Comparison of ENCODE assay signal across 8 mouse cellular contexts in genomic region chr15:79690426-79691022, GRCm38 (mm10). TPM values are rescaled to one million over a fixed set of nuclear protein-coding genes. Genes with fewer than 3 reads are reported as not detected.
A peak's percentile ranks its signal among the peaks of the same experiment; 100 is the strongest.
DNase-seq lines count a peak whose midpoint lies in the region; ATAC-seq and TF ChIP-seq lines count a peak whose summit lies in the region.

Gene Gtpbp1, plus strand, starts transcription at chr15:79690845.

- peak; percentile 97 for ATAC-seq in embryonic facial prominence, embryonic 14.5 days (ENCODE audit: low read depth)
- ATAC-seq in limb, embryonic 13.5 days (ENCODE audit: low FRiP score, low read depth), result peak; percentile 97
- peak; percentile 98 for ATAC-seq in midbrain, embryonic 16.5 days

- peaks cover 13% of the 10 kb centered on the region; the same call in 1 of the 2 replicates for H3K36me3 ChIP-seq in embryonic facial prominence, embryonic 14.5 days (ENCODE audit: control insufficient read depth, insufficient read depth, low read length)
- no peaks in the 10 kb centered on the region; the same call in 1 of the 2 replicates for H3K36me3 ChIP-seq in heart, adult 2 months (ENCODE audit: control insufficient read depth, insufficient read depth, low read length)
- H3K36me3 ChIP-seq in limb, embryonic 13.5 days, result peaks cover 12% of the 10 kb centered on the region
- no peaks in the 10 kb centered on the region for H3K36me3 ChIP-seq in midbrain, embryonic 16.5 days (ENCODE audit: control insufficient read depth, insufficient read depth, low read length)

- 0% methylated on average over 33 of the region's 45 CpGs for WGBS in embryonic facial prominence, embryonic 14.5 days
- under 1% methylated on average over 45 of the region's 45 CpGs for WGBS in heart, adult 2 months
- 0% methylated on average over 44 of the region's 45 CpGs for WGBS in limb, embryonic 13.5 days
- under 1% methylated on average over 44 of the region's 45 CpGs for WGBS in midbrain, embryonic 16.5 days

- H3K27ac ChIP-seq in embryonic facial prominence, embryonic 14.5 days (replicated peaks; ENCODE audit: low read depth, low read length), result peak within 1 kb of the TSS; percentile 80
- peak within 1 kb of the TSS; percentile 87 for H3K27ac ChIP-seq in heart, adult 2 months
- H3K27ac ChIP-seq in limb, embryonic 13.5 days, result peak within 1 kb of the TSS; percentile 69; the same call in 1 of the 2 replicates
- H3K27ac ChIP-seq in midbrain, embryonic 16.5 days (ENCODE audit: low read length), result peak within 1 kb of the TSS; percentile 89

- H3K4me2 ChIP-seq in embryonic facial prominence, embryonic 14.5 days (ENCODE audit: low read depth, low read length), result peak within 1 kb of the TSS; percentile 97
- peak within 1 kb of the TSS; percentile 97 for H3K4me2 ChIP-seq in limb, embryonic 13.5 days (replicated peaks)
- peak within 1 kb of the TSS; percentile 95 for H3K4me2 ChIP-seq in midbrain, embryonic 16.5 days (ENCODE audit: low read length)

- peaks cover 7% of the 10 kb centered on the region for H3K79me2 ChIP-seq in heart, adult 2 months (replicated peaks; ENCODE audit: control insufficient read depth, insufficient read depth, low read length)

- H3K9me3 ChIP-seq in embryonic facial prominence, embryonic 14.5 days (ENCODE audit: control insufficient read depth, low read length), result no peaks in the 10 kb centered on the region
- H3K9me3 ChIP-seq in limb, embryonic 13.5 days, result no peaks in the 10 kb centered on the region
- H3K9me3 ChIP-seq in midbrain, embryonic 16.5 days (replicated peaks; ENCODE audit: control insufficient read depth, low read length, poor library complexity, severe bottlenecking), result no peaks in the 10 kb centered on the region

- H3K4me3 ChIP-seq in embryonic facial prominence, embryonic 14.5 days (ENCODE audit: low read depth, low read length), result peak within 1 kb of the TSS; percentile 96
- H3K4me3 ChIP-seq in heart, adult 2 months, result peak within 1 kb of the TSS; percentile 97
- H3K4me3 ChIP-seq in limb, embryonic 13.5 days, result peak within 1 kb of the TSS; percentile 92
- H3K4me3 ChIP-seq in midbrain, embryonic 16.5 days (ENCODE audit: low read depth, low read length), result peak within 1 kb of the TSS; percentile 90

- peak; percentile 100 for DNase-seq in 3T3-L1 (ENCODE audit: low read depth, low spot score)
- peak; percentile 83 to 93 for DNase-seq in adrenal gland, postnatal 4 days (ENCODE audit: low spot score in 2 of 2)
- DNase-seq in embryonic facial prominence, embryonic 14.5 days (ENCODE audit: low spot score), result peak; percentile 100
- DNase-seq in heart, adult 2 months, result peak; percentile 95 to 99
- peak; percentile 99 to 100 for DNase-seq in kidney, adult 8-10 months
- peak; percentile 87 to 95 for DNase-seq in spleen, postnatal 10 days (ENCODE audit: low spot score in 2 of 2)

- H3K4me1 ChIP-seq in embryonic facial prominence, embryonic 14.5 days (ENCODE audit: control insufficient read depth, insufficient read depth, low read length), result peaks cover 27% of the 10 kb centered on the region
- peaks cover 12% of the 10 kb centered on the region for H3K4me1 ChIP-seq in heart, adult 2 months (ENCODE audit: control insufficient read depth, insufficient read depth, low read length)
- H3K4me1 ChIP-seq in limb, embryonic 13.5 days, result peaks cover 52% of the 10 kb centered on the region
- H3K4me1 ChIP-seq in midbrain, embryonic 16.5 days (ENCODE audit: control insufficient read depth, insufficient read depth, low read length), result peaks cover 39% of the 10 kb centered on the region

- TF ChIP-seq EP300 in heart, adult 2 months (IDR thresholded peaks at IDR 0.05; ENCODE audit: insufficient read depth, low read depth, low read length), result no peak; the same call in 1 of the 2 replicates

- TF ChIP-seq CTCF in heart, adult 2 months (IDR thresholded peaks at IDR 0.05), result no peak

- H3K27me3 ChIP-seq in embryonic facial prominence, embryonic 14.5 days (replicated peaks; ENCODE audit: control insufficient read depth, insufficient read depth, low read length), result no peaks in the 10 kb centered on the region
- H3K27me3 ChIP-seq in heart, adult 2 months (ENCODE audit: control insufficient read depth, insufficient read depth, low read length), result no peaks in the 10 kb centered on the region
- no peaks in the 10 kb centered on the region for H3K27me3 ChIP-seq in limb, embryonic 13.5 days
- H3K27me3 ChIP-seq in midbrain, embryonic 16.5 days (ENCODE audit: control insufficient read depth, insufficient read depth, low read depth, low read length), result no peaks in the 10 kb centered on the region

- peak within 1 kb of the TSS; percentile 95 for H3K9ac ChIP-seq in embryonic facial prominence, embryonic 14.5 days (ENCODE audit: low read depth, low read length)
- H3K9ac ChIP-seq in heart, adult 2 months (ENCODE audit: low read depth, low read length), result peak within 1 kb of the TSS; percentile 95
- H3K9ac ChIP-seq in limb, embryonic 13.5 days, result peak within 1 kb of the TSS; percentile 94
- H3K9ac ChIP-seq in midbrain, embryonic 16.5 days (ENCODE audit: low read depth, low read length), result peak within 1 kb of the TSS; percentile 90

- peak; percentile 73 for TF ChIP-seq POLR2A in heart, adult 2 months (IDR thresholded peaks at IDR 0.05; ENCODE audit: insufficient read depth, low read depth, low read length)

- intact Hi-C loops in heart, adult 2 months (cut with DNase I), result loop anchor here (2.0 to 5.0 kb wide), 2 partner anchors 37 to 52 kb away; partner anchors contain the start of gene Sun2

RNA-seq across cellular contexts. Expression of gene Gtpbp1, which starts in this region (rescaled TPM):
- total RNA-seq in adrenal gland, postnatal 4 days (2021), result 10 to 100 TPM; 32.4 to 37.0 TPM
- polyA plus RNA-seq in embryonic facial prominence, embryonic 14.5 days (2014; fragmentation: Nextera tagmentation; extraction: Ambion mirVana), result 27.2 and 28.4 TPM in 2 replicates
- 10 to 100 TPM; 26.9 to 30.1 TPM for total RNA-seq in heart, adult 2 months (2021)
- 27.0 and 30.5 TPM in 2 replicates for polyA plus RNA-seq in heart, adult 2 months (2012; rRNA removed)
- 37.1 and 40.8 TPM in 2 replicates for polyA plus RNA-seq in limb, embryonic 13.5 days (2015; fragmentation: Nextera tagmentation; extraction: Ambion mirVana)
- polyA plus RNA-seq in midbrain, embryonic 16.5 days (2015; fragmentation: Nextera tagmentation; extraction: Ambion mirVana), result 51.4 and 53.6 TPM in 2 replicates

Comparison
In these comparisons a context has a peak if more than half of its experiments do, and no peak if none do; other contexts are left out.
1. Peak in every context shown above with its lines: DNase-seq, ATAC-seq, H3K4me3 ChIP-seq and H3K27ac ChIP-seq.